Mouse (Mus musculus) bone marrow, adult 2 months (tissue): ENCODE data around the gene Elavl2.

Experiments
- CTCF ChIP-seq: fragments of 200-500 bp; IDR thresholded peaks from 2 replicates; pipeline ENCODE4 v1.5.1; 2011; ENCODE audit warnings: low read length, control low read depth; ENCODE audit not compliant: control insufficient read depth, insufficient read depth
- POLR2A ChIP-seq: fragments of 200-500 bp; IDR thresholded peaks from 2 replicates; pipeline ENCODE4 v1.6.1; 2011; ENCODE audit warnings: low read depth, mild to moderate bottlenecking, control low read depth, low read length, borderline replicate concordance; ENCODE audit not compliant: control insufficient read depth

DNA sequence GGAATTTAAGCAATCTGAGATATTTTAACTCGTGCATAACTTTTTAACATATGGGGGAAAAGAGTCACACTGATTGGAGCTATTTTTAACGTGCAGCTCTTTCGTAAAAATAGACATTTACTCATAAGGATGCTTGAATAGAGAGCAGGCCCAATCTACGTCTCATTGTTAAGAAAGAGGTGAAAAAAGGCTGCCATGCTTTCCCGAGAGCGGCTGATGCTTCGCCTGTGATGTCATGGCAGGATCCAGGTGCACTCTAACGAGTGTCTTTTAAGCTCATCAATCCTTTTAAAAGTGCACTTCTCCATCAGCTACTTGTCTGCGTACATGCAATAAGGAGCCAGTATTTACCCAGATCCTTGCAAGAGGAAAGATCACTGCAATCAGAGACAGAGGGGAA, 156.0 kb downstream of the Elavl2 start:
- no peak for TF ChIP-seq CTCF
- no peak for TF ChIP-seq POLR2A
